Mouse (Mus musculus): ENCODE data around the gene Bag6. TPM values are rescaled to one million over a fixed set of nuclear protein-coding genes. Genes with fewer than 3 reads are reported as not detected.

The Bag6 gene
- total RNA-seq, 2 experiments from 2014 or later, result 290 to 320 TPM

- no peak for DNase-seq (ENCODE audit: extremely low spot score in 1 of 2, low spot score in 1 of 2)
Observed at GRCm38 (mm10) chr17:35140490-35140996, 5.6 kb downstream of the Bag6 start.

GRCm38 (mm10) chr17:35141971-35142370, 7.0 kb downstream of the Bag6 start:
- no peak for DNase-seq (ENCODE audit: extremely low spot score in 1 of 2, low spot score in 1 of 2)

DNA sequence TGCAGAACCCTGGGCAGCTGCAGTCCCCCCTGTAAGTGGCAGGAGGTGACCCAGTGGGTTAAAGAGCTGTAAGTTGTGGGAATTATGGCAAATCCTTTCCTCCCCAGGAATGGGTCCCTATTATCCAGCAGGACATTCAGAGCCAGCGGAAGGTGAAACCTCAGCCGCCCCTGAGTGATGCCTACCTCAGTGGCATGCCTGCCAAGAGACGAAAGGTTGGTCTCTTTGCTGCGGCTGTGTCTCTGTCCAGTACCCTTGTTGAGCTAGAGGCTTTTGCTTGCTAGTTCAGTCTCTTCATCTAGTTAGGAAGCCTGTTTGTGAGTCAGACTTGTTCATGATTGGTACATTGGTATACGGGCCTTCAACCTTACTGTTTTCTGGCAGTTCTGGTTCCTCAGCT, 11.2 kb downstream of the Bag6 start:
- DNase-seq (ENCODE audit: extremely low spot score in 1 of 2, low spot score in 1 of 2), result no peak

GRCm38 (mm10) chr17:35147348-35147747, 12.4 kb downstream of the Bag6 start:
- no peak for DNase-seq (ENCODE audit: extremely low spot score in 1 of 2, low spot score in 1 of 2)

DNA sequence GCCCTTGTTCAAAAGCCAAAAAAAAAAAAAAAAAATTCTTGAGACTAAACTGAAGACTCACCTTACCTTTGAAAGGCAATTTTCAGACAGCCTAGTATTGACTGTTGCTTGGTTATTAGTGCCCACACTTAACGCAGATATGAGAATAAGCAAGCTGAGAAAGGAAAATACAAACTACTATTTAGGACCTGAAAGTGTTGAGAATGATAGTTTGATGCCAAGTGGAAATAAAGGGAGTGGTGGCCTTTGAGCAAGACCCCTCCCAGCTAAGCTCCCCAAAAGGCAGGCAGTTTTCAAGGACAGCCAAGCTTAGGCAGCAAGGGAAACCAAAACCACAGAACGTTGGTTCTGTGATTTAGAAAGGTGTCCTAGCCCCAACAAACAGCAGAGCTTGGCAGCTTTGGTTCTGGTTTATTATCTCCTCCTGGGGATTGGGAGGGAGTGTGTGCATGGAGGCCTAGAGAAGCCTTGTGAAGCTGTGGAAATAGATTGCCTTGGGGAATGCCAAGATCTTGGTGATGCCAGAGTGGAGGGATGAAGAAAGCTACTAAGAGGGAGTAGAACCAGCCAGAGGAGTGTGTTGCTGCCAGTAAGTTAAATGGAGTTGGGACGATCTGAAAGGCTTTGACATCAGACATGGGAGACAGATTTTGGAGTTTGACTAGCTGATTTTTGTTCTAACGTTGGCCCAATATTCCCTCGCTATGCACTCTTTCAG, 13.1 kb downstream of the Bag6 start:
- DNase-seq (ENCODE audit: extremely low spot score in 1 of 2, low spot score in 1 of 2), result no peak

- no peak for DNase-seq (ENCODE audit: extremely low spot score in 1 of 2, low spot score in 1 of 2)
Observed at GRCm38 (mm10) chr17:35152121-35152520, 17.1 kb downstream of the Bag6 start.

DNA sequence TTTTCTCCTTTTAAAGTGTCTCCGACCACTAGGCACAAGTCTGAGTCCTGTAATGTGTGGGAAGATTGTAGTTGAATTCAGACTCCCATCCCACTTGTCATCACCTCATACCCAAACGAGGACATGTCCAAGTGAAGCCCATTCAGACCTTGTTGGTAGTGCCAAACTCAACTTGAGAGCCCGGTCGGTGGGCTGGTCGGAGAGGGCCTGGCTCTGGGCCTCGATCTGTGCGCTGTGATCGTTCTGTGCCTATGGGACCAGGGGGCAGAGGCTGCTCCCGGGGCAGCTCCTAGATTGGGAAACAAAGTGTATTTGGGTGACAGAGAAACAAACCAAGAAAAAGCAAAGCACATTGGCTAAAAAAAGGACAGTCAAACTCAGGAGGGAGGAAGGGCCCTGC, 18.1 kb downstream of the Bag6 start:
- no peak for DNase-seq (ENCODE audit: extremely low spot score in 1 of 2, low spot score in 1 of 2)

DNA sequence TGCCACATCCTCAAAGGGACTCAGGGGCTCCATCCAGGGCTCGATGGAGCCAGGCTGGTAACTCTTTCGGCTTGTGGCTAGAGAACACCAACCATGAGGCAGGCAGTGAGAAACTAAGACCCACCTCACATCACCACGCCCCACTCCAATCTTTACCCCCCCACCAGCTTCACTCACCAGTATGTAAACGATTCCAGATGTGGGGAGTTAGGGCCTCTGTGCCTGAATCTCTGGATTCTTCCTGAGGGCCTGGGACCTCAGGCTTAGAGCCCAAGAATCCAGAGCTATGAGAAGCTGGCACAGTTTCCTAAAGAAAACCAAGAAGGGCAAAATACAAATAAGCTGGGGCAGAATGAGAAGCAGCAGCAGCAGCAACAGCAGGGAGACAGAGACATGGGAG, 19.0 kb downstream of the Bag6 start:
- DNase-seq (ENCODE audit: extremely low spot score in 1 of 2, low spot score in 1 of 2), result no peak

DNA sequence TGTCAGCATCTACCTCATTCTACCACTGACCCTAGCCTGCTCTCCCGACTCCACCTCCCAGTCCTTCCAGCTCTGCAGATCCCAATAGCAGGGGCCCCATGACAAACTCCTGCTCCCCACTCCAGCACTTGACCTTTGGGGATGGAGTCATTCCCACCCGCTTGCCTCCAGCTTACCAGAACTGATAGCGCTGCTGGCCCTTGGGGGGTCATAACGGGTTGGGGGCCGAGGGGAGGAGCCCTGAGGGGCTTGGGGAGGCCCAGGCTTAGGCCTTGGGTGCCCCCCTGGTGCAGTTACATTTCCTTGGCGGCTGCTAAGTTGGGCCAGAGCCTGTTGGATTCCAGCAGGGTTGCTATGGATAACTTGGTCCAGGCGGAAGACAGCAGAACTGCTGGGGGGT, 19.6 kb downstream of the Bag6 start:
- DNase-seq (ENCODE audit: extremely low spot score in 1 of 2, low spot score in 1 of 2), result no peak

DNA sequence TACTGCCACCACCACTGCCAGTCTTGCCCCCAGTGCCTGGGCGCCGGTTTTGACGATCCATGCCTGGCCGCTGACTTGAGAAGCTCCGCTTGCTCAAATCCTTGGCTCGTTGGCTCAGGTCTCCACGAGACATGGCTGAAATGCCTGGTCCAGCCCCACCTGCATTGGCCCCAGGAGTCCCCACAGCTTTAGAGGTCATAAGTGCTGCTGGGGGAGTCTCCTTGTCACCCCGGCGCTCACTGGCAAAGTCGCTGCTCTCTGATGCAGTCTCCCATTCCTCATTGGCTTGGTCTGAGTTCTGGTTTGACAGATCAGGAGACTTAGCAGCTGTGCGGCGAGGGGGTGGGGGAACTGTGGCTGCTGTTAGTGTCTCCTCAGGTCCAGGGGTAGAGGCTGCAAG, 20.5 kb downstream of the Bag6 start:
- no peak for DNase-seq (ENCODE audit: extremely low spot score in 1 of 2, low spot score in 1 of 2)

DNA sequence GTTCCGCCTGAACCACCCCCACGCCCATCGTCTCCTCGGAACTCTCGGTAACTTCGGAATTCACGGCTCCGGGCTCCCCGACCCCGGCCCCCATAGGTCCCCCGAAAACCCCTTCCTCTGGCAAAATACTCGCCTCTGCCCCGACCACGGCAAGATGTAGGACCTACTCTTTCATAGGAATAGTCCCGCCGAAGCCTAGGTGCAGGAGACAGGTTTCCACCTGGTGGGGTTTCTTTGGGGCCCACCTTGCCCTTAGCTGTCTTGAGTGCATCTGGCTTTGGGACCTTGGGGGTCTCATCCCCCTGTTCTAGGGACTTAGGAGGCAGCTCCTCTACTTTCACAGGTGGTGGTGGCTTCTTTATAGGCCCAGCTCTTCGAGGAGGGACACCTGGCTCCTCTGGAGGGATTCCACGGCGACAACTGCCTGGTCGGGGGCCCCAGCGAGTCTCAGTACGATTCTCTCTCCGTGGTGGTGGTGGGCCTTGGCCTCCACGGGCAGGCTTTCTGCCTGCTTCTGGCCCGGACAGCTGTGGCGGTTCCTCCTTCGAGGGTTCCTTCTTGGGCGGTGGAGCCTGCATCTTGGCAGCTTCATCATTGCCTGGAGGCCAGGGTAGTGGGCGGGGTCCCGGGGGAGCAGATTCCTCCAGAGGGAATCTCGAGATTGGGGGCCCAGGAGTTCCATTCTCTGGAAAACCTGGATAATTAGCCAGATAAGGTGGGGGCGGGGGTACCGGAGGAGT, 21.7 kb downstream of the Bag6 start:
- no peak for DNase-seq (ENCODE audit: extremely low spot score in 1 of 2, low spot score in 1 of 2)

DNA sequence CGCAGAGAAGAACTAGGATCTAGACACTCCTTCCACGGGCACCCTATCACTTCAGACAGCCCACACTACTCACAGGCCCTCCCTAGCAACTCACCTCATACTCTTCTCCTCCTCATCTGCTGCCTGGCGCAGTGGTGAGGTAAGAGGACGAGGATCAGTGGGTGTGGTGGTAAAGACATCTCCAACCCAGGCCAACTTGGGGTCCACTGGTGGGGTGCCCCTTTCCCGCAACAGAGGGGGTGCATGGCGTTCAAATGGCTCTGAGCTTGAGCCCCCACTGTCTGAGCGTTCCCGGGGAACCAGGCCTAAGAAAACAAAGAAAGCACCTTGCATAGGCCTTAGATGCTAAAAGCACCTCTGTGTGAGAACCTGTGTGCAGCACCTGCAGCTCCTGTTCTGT, 22.3 kb downstream of the Bag6 start:
- no peak for DNase-seq (ENCODE audit: extremely low spot score in 1 of 2, low spot score in 1 of 2)

- DNase-seq (ENCODE audit: extremely low spot score in 1 of 2, low spot score in 1 of 2), result no peak
Observed at GRCm38 (mm10) chr17:35157661-35158175, 22.7 kb downstream of the Bag6 start.

GRCm38 (mm10) chr17:35158850-35159593, 24.0 kb downstream of the Bag6 start:
- DNase-seq (ENCODE audit: extremely low spot score in 1 of 2, low spot score in 1 of 2), result no peak

DNA sequence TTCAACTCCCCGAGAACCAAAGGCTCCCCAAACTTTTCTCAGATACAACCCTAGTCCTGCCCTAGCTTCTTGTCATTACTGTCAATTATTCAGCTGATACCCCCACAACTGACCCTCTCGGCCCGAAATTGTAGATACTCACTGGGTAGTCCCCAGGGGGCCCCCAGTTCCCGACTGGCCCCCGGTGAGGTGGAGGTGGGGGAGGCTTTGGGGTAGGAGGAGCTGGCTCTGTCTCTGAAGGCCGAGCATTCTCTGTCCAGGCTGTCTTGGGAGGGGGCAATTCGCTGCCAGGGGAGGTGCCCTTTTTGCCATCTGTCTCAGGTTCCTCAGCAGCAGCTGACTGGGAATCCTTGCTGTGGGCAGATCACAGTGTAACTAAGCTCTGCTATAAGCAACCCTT, 24.7 kb downstream of the Bag6 start:
- no peak for DNase-seq (ENCODE audit: extremely low spot score in 1 of 2, low spot score in 1 of 2)

DNA sequence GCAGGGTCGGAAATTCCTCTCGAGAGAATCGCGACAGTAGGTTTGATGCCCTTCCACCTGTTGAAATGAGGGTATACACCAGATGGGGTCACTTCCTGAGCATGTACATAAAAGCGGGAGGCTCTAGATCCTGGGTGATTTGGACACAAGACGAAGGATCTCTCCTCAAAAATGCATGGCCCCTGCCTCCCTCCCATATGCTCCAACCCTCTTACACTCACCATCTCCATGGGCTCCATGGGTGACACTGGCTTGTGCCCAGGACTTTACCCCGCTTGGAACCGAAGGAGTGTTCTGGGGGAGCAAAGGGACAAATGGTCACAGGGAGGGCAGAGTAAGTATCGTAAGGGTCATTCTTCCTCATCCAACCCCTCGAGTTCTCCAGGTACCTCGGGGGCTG, 26.4 kb downstream of the Bag6 start:
- no peak for DNase-seq (ENCODE audit: extremely low spot score in 1 of 2, low spot score in 1 of 2)

- DNase-seq (ENCODE audit: extremely low spot score in 1 of 2, low spot score in 1 of 2), result no peak
Observed at GRCm38 (mm10) chr17:35162121-35162520, 27.1 kb downstream of the Bag6 start.

- DNase-seq (ENCODE audit: extremely low spot score in 1 of 2, low spot score in 1 of 2), result no peak
Observed at GRCm38 (mm10) chr17:35162730-35163129, 27.8 kb downstream of the Bag6 start.

GRCm38 (mm10) chr17:35163326-35164081, 28.5 kb downstream of the Bag6 start:
- no peak for DNase-seq (ENCODE audit: extremely low spot score in 1 of 2, low spot score in 1 of 2)

DNA sequence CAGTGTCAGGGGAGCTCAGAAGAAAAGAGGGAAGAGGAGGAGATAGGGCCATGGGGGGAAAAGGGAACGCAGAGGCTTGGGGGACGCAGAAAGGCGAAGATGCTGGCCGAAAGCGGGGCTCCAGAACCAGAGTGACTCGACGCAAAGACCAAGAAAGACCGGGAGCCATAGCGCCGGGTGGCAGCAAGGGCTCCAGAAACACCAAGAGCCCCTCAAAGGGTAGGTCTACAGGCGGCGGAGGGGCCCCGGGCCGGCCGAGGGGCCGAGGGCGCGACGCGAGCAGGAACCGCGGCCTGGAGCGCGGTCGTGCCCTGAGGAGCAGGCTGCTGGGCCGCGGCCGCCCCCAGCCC, 29.2 kb downstream of the Bag6 start:
- DNase-seq (ENCODE audit: extremely low spot score in 1 of 2, low spot score in 1 of 2), result peak in 1 of 2 experiments; percentile 40

All from layer of hippocampus, postnatal 25 days (tissue).